Mouse (Mus musculus) layer of hippocampus, adult 9-10 months (tissue): ENCODE measurements around the gene Socs3.

ENCODE experiments used
- DNase-seq: peaks from one replicate; pipeline ENCODE4 v3.0.0; 2022; ENCODE audit warnings: low spot score

Gene Socs3

DNA sequence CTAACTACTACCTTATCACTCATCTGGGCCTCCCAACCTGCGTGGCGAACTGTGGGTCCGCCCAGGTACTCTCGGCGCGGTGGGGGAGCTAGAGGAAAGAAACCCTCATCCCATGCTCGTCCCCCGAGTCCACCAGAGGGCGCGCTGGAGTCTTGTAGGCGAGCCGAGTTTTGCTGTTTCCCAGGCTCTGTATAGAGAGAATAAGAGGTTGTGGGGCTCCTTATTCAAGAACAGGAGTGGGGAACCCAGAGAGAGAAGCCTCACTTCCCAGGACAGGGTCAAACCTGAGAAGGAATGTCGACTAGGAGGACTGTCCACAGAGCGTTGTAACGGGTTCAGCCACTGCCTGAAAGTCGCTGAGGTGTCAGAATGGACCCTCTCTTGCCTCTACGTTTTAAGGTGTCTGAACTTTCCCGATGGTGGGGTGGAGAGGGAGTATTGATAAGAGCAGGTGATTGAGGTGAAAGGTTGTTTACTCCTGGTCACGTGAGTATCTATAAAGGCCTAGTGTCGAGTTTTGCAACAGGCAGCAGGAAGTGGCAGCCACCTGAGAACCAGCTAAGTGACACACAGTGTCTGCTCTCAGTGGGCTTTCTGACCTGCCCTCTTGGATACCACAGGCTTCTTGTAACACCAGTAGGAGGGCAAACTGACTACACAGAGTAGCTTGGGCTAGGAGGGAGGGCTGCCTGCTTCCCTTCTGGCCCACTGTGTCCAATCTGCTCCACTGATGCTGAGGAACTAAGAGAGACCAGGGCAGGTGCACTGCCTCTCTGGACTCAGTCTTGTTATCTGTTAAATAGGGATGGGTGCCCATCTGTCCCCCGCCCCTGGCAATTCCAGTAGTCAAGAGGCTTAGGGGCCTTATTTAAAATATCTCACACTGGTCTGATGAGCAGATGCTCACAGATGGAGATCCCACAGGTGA lies at the start of gene Socs3:
Gene Socs3, minus strand, starts transcription at position 103 of the 928 bp plus-strand sequence.
- DNase-seq, result peak; percentile 84

DNA sequence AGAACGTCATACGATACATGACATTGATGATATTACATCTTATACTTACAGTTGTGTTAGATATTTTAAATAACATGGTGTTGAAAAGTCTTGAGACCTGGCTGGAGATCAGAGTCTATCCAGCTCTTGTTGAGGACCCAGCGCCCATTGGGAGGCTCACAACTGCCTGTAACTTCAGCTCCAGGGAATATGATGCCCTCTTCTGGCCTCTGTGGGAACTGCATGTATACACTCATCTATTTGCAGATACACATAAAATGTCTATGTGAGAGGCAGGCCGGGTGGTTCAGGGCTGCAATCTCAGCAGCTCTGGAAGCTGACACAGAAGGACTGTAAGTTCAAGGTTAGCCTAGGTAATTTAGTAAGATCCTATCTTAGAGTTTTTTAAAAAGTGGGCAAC lies 48.5 kb upstream of the Socs3 start:
- DNase-seq, result no peak

DNA sequence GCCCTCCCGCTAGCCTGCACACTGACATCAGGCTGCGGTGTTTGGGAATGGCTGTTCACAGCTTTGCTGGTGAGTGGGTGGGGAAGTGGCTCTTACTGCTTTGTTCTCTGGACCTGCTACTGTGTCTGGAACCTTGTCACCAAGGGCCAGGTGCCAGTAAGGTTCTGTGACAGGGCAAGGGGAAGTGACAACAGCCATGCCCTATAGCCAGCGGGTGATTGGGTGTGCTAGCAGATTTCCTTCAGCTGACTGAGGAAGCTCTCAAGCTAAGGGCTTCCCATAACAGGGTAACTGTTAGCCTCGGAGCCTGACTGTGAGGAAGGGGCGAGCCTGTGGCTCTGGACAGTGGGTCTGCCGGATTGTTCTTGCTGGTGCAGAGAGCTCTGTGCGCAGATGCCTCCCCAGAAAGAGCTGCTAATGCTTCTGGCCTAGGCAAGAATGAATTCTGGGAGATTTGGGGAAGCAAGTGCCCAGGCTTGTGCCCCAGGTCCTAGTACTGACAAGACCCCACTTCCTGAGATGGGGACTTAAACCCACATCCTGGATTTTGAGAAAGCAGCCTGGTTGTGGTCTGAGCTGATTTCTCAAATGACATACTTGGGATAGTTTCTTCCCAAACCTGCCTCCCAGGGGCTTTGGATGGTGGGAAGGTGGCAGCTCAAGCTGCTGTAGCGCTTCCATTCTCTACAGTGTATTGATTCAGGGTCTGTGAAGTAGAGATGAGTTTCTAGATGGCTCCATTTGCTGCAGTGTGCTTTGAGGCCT lies 45.7 kb upstream of the Socs3 start:
- DNase-seq, result no peak

DNA sequence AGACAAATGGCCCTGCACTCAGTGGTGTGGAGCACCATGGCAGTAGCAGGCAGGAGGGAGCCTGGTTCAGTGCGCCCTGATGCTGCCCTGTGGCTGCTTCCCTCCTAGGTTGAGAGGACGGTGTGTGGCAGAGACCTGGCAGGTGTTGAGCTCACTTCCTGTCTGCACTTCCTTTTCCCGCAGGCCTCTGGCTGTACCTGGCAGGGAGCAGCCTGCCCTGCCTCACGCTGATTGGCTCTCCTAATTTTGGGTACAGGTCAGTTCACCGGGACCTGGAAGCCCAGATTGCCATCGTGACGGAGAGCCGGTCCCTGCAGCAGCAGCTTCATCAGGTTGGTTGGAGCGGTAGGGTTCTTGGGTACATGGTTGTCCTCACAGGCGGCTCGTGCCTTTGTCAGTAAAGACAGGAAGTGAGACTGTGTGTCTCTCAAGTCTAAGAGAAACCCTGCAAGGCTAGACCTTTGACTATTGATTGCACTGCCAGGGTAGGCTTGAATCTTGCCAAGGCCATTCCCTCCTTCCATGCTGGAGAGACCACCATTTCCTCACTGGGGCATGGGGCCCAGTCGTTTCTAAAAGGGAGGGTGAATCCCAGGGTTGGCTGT lies 44.6 kb upstream of the Socs3 start:
- DNase-seq, result no peak

DNA sequence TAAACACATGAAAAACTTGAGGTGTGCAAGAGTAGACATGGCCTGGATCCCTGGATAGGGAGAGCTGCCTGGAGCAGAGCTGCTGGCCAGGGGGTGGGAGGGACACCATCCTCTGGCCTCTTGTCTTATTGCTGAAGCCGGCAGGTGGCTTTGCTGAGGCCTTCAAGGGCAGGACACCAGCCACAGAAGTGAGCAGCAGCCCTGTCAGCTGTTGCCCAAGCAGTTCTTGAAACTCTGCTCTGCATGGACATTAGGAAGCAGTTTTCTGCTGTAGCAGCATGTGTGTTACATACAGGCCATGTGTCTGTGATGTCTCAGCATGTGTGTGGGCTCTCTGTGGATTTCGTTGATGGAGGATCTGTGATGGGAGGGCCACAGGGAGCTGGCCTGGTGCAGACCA lies 43.5 kb upstream of the Socs3 start:
- no peak for DNase-seq

DNA sequence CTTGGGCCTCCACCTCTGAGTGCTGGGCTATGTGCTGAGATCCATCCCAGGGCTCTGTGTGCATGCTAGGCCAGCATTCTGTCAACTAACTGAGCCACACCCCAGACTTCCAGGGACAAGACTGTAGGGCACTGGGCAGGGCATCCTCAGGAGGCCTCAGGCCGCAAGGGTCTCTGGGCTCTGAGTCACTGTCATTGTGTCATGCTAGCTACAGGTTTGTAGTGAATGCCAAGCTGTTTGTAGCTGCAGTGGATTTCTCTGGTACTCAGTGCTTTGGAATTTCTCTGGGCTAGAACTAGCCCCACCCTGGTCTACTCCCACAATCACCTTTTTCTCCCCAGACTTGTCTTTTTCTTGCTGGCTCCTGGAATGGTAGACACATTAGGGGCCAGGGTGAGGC lies 42.7 kb upstream of the Socs3 start:
- DNase-seq, result no peak

DNA sequence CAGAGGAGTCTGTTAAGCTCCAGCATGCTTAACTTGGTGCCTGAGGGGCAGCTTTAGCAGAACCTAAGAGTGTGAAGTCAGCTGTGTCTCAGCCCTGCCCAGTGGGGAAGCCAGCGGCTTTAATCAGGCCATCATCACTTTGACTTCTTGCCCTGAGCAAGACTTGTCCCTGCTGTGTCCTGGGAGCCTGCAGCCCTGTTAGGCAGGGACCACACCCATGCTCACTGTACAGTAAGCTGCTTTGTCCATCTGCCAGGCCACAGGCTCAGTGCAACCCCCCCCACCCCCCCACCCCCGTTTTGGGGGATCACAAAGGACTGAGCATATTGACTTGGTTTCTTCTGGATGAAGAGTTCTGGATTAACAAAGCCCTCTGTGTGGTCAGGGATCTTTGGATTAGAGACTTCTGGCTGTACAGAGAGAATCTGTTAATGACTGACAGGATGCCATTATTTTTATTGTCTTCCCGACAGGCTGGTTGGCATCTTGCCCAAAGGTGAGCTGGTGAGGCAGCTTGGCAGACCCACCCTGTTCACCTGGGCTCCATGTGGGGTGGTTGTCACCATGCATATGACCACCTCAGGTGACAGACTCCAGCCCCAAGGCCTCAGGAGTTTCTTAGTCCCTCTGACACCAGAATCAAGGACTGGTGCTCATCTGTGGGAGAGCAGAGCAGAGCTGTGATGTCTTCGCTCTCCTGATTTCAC lies 40.2 kb upstream of the Socs3 start:
- no peak for DNase-seq

DNA sequence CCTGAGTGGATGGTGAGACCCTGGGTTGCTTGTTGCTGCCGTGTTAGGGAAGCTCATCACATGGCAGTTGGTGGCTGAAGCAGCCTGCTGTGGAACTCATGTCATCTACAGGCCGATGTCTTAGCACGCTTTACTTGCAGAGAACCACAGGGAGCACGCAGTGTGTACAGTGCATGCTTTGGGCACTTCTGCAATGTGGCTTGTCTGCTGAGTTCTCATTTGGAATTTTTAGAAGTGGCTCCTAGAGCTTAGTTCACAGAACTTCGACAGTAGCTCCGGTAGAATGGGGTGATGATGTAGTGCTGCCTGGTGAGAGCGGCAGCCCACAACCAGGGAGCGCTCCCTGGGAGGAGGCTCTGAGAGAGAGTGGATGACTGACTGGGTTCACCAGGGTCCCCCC lies 39.0 kb upstream of the Socs3 start:
- no peak for DNase-seq

DNA sequence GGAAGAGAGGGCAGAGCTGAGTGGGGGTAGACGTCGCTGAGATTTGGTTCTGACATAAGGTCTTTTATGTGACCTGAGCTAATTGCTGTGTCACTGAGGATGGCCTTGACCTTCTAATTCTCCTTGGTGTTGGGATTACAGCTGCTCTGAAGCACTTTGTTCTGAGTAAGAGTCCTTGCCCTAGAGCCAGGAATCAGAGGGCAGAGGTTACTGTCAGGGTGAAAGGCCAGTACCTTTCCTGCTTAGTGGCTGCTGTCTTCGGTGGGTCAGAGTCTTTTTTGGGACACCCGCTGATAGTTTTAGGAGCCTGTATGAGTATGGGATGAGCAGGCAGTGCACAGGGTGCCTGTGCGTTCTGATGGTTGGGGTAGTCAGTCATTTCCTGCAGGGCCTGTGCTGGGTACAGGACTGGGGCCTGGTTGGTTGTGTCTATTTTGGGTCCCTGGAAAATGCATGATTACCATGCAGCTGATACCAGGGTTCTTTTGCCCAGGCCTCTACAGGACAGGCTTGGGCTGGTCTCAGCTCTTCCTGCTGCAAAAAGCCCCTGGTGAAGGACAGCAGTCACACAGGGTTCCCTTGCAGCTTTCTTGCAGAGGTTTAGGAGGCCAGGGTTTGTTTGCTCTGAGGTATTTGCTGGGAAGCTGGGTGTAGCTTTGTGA lies 38.4 kb upstream of the Socs3 start:
- no peak for DNase-seq

DNA sequence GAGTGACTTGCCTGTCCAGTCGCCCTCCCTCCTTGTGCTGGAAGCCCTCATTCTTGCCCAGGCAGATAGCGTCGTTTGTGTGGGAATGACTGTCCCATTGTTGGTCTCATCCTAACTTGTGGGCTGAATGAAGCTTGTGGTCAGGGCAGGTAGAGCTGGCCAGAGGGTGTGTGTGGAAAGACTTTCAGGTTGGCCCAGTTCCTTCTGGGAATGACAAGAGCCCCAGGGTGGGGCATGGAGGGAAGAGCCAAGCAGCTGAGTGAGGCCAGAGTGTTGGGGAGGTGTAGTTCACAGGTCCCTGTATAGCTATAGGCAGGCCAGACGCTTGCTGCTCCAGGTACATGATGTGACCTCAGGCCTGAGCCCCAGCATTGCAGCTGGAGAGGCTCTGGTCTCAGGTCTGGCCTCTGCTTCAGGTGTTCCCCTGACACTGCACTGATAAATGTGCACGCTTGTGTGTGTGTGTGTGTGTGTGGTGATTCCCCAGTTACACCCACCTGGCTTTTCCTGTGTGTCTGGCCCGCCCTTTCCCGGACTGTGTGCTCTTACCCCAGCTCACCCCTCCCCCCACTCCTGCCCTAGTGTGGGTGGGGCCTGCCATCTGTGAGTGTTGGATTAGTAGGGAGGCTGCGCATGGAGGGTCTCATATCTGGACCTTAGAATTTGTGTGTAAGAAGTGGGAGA lies 37.8 kb upstream of the Socs3 start:
- no peak for DNase-seq

DNA sequence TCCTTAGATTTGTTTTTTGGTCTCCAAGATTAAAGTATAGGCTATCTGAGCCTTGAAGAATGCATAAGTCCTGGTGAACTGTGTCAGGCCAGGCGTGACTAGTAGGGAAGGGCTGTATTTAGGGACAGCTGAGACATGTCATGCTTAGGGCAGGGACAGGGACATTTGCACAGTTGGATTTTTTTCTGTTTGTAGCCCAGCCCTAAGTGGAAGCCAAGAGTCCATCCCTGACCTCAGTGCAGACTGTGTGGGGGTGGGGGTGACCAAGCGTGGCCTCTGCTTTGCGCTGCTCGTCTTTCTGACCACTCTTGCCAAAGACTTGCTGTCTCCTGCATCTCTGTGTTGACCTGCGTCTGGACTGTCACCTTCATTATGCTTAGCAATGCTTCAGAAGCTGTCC lies 34.4 kb upstream of the Socs3 start:
- no peak for DNase-seq

DNA sequence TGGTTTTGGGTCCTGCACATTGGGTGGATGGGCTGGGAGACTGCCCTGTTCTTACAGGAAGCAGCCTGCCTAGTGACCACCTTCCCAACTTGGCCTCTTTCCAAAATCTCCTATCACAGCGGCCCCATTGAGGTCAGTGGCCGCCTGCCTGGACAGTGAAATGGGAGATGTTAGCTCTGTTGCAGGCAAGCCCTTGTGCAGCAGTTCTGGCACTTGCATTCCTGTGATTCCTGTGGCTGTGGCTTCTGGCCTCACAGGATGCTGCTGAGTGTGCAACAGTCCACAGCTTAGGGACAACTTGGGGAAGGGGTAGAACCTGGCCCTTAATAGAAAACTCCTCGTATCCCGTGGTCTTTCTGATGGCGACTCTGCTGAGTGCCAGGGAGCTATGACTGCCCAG lies 33.9 kb upstream of the Socs3 start:
- no peak for DNase-seq

DNA sequence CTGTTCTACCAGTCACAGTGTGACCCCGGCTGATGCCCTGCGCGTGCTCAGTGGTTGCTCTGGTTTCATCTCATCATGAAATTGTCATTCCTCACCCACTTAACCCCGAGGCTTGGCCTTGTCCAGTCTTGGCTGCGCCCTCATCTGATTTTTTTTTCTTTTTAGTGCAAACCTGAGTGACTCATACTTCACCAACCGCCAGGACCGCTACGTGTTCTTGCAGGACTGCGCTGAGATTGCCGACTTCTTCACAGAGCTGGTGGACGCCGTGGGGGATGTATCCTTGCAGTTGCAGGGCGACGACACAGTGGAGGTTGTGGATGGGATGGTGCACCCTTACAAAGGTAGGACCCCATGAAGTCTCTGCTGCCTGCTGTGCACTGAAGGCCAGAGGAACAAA lies 33.3 kb upstream of the Socs3 start:
- DNase-seq, result no peak

DNA sequence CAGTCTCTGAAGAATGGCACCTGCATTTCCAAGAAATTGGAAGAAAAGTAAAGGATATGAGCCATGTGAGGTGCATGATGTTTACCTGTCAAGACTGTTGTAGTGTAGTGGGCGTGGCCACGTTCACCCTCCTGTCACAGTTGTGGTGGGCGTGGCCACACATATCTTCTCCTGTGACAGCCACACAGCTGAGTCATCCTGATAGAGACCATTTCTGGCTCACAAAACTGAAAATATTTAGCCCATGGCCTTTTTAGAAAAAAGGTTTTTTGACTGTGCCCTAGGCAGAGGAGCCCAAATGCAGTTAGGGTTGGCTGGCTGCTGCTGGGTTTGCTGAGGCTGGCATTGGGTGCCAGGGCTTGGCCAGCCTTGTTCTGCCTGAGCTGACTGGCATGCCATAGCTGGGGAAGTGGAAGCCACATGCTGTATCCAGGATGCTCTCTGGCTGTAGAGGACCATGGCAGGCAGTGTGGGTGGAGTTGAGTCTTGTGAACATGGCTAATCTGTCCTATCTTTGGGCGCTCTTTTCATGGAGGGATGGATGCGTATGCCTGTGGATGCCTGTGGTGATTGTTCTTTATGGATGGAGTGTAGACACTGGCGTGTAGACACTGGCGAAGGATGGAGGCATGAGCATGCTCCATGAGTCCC lies 30.8 kb upstream of the Socs3 start:
- DNase-seq, result no peak

DNA sequence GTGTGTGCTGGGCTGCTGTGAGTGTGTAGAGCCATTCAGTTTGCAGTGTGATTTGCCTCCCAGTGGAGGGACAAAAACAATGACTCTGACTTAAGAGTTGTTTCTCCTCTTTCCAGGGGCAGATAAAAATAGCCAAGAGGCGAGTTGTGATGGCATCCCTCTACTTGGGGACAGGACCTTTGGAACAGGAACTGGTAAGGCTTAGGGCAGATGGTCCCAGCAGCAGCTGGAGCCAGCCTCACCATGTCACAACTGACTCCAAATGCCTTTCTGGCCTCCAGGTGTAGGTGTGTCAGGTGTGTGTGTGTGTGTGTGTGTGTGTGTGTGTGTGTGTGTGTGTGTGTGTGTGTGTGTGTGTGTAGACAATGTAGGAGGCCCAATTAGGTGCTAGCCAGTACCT lies 30.2 kb upstream of the Socs3 start:
- no peak for DNase-seq

DNA sequence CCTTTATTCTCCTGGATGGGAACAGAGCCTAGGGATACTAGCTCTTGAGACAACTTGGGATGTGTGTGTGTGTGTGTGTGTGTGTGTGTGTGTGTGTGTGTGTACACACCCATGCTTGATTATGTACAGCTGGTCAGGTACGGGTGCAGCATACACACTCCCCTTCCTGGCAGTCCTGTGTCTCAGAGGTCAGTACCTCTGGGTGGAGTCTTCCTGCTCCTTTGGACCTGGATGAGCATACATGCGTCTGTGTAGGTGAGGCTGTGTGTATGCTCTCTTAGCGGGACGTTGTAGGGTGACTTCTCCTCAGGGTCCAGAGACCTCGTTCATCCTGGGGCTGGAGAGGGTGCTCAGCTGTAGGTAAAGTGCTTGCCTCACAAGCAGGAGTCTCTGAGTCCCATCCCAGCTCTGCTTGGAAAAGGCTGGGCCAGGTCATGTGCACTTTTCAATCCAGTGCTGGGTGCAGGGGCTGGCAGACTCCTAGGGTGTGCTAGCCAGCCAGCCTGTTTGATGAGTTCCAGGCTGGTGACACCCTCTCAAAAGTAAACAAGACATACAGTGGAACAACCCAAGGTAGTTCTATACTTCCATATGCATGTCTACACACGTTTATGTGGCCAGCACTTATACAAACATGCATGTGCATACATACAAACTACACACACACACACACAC lies 29.6 kb upstream of the Socs3 start:
- DNase-seq, result no peak

DNA sequence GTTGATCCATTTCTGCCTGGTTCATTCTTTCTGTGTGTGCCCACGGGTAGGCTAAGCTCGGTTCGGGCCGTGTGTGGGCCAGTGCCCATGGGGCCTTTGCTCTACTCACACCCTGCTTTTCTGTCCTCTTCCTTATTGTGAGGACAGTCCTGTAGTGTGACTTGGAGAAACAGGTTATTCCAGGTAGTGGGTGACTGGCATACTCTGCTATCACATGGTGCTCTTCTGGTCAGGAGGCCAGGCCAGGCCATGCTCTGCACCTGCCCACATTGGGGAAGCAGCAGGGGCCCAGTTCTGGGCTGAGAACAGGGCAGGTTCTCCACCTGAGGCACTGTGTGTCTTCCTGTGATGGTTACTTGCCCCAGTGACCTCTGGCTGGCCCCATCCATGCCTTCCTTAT lies 28.5 kb upstream of the Socs3 start:
- no peak for DNase-seq

DNA sequence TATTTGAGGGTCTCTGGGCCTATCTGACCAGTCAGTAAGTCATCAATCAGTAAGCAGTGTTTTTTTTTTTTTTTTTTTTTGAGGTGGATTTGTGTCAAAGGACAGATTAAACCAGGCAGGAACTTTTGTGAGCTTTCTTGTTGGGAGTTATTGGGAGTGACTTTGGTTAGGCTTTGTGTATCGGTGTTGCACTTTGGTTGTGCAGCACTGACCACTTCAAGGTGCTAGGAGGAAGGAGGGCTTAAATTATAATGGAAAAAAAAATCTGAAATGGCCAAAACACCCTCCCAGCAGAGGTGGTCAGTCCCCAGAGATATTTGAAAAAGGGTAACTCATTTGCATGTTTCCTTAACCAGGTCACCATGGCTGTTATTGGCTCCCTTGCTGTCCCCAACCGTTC lies 27.2 kb upstream of the Socs3 start:
- no peak for DNase-seq

DNA sequence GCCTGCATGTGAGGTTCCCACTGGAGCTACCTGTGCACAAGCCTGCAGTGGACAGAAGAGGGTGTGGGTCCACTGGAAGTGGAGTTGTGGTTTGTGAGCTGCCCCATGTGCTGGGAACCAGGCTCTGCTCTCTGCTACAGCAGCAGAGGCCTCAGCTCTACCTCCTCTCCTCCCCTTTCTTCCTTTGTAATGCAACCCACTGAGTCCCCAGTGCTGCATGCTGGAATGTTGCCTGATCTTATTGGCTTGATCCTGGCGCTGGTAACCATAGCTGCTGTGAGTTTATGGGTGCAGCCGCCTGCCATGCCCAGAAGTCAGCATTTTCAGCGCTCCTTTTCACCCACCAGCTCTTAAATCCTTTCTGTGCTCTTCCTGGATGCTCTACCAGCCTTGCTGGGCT lies 26.2 kb upstream of the Socs3 start:
- DNase-seq, result no peak

DNA sequence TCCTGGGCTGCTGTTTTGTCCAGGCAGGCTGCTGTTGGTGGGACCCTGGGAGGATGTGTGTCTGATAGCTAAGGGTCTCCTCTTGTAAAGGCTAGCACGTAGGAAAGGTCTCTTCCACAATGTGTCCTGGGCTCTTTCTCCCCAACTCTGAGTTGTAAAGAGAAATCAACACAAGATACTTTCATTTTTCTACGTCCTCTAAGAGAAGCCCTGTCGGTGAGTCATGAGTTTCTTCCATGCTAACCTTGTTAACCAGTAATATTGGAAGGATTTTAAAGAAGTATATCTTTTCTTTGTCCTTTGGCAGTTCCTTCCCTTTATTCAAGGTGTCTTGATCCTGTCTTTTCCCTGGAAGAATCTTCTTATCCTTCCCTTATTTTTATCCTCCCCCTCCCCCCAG lies 25.8 kb upstream of the Socs3 start:
- DNase-seq, result no peak
